Mouse (Mus musculus): Measurements from ENCODE around the gene Cacul1.
A peak's percentile ranks its signal among the peaks of the same experiment; 100 is the strongest.

DNA sequence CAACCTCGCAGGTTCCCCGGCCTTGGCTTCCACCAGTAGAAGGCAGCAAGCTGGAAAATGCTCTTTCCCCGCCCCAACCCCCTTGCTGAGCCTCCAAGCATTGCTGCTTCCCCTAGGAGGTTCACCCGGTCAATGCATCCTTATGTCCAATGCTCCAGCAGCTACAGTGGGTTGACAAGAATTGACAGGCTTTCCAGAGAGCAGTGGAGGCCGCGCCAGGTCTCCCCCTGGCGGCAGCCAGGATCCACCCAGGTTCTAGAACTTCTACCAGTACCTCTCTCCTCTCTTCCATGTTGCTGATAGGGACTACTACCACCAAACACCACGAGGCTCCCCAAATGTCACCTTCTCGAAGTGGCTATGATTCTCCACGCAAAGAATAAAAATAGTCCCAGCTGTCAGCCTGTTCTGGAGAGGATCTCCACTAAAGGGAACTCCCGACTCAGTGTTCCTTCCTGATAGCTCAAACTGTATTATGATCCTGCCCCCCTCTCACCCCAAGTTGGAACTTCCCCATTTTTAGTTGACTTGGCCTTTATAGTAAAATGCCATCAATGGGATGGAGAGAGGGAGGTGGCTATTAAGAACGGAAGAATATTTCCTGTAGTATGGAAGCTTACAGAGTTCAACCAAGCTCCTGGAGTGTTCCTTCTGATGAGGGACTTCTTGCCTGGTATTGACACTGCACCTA lies 30.8 kb upstream of the Cacul1 start:
- TF ChIP-seq CTCF (conservative IDR thresholded peaks at IDR 0.05; ENCODE audit: low read length) (peak; percentile 47), NANOG (IDR thresholded peaks at IDR 0.05; ENCODE audit: borderline replicate concordance, low read length) (no peak), POU5F1 (IDR thresholded peaks at IDR 0.05; ENCODE audit: borderline replicate concordance, low read length) (no peak)

All from E14TG2a.4 (cell line).